ENCODE assay signal across 24 mouse cellular contexts in genomic region chr13:3798751-3799150, GRCm38 (mm10). TPM values are rescaled to one million over a fixed set of nuclear protein-coding genes. Genes with fewer than 3 reads are reported as not detected.
DNase-seq lines count a peak whose midpoint lies in the region; ATAC-seq and TF ChIP-seq lines count a peak whose summit lies in the region.
"Had no signal": no experiment of that assay in that cellular context is flagged by ENCODE, and none has a peak within 500 bp of the region (broad histone marks: within the 10 kb centered on the region; RNA-seq: fewer than 3 reads in every experiment).

No protein-coding gene starts in this region.

- ATAC-seq in heart, embryonic 13.5 days (ENCODE audit: extremely low read depth, insufficient number of reproducible peaks, low FRiP score, low TSS enrichment), result no peak
- peak; percentile 66 for ATAC-seq in lung, embryonic 14.5 days (ENCODE audit: insufficient read depth)
- peak; percentile 61; the same call in 1 of the 2 replicates for ATAC-seq in intestine, embryonic 16.5 days
- ATAC-seq: forebrain, embryonic 16.5 days had no signal

- no peak for DNase-seq in heart, adult 8-10 months (ENCODE audit: low spot score)
- DNase-seq in lung, embryonic 14.5 days, result peak; percentile 40
- DNase-seq in lung, postnatal 4 days, result no peak
- peak; percentile 40 for DNase-seq in lung, postnatal 25 days (ENCODE audit: low spot score)
- DNase-seq in left cerebral cortex, postnatal 4 days, result no peak
- no peak for DNase-seq in left cerebral cortex, adult 18-20 months (ENCODE audit: low spot score in 2 of 2)
- DNase-seq: adrenal gland, adult 2 months; adrenal gland, postnatal 25 days; cerebellum, adult 18-20 months; cerebellum, adult 9-11 months; cerebellum, postnatal 36 days; gastrocnemius, postnatal 14 days; heart, postnatal 4 days had no signal

- H3K36me3 ChIP-seq in heart, embryonic 13.5 days, result no peaks in the 10 kb centered on the region
- H3K36me3 ChIP-seq in lung, embryonic 14.5 days (ENCODE audit: insufficient read depth), result no peaks in the 10 kb centered on the region
- no peaks in the 10 kb centered on the region for H3K36me3 ChIP-seq in intestine, embryonic 16.5 days (ENCODE audit: control insufficient read depth, insufficient read depth, low read length)
- H3K36me3 ChIP-seq: embryonic facial prominence, embryonic 13.5 days; forebrain, embryonic 12.5 days; heart, embryonic 12.5 days; hindbrain, embryonic 12.5 days had no signal

- H3K4me3 ChIP-seq in heart, embryonic 13.5 days, result no peak overlapping the region
- H3K4me3 ChIP-seq in lung, embryonic 14.5 days (ENCODE audit: low read depth, low read length), result no peak overlapping the region
- H3K4me3 ChIP-seq in intestine, embryonic 16.5 days (ENCODE audit: low read length), result no peak overlapping the region
- H3K4me3 ChIP-seq: embryonic facial prominence, embryonic 13.5 days; forebrain, embryonic 12.5 days; heart, embryonic 12.5 days; hindbrain, embryonic 12.5 days had no signal

- H3K4me1 ChIP-seq in heart, embryonic 13.5 days, result peaks cover 22% of the 10 kb centered on the region
- peaks cover 5% of the 10 kb centered on the region; the same call in 1 of the 2 replicates for H3K4me1 ChIP-seq in lung, embryonic 14.5 days (ENCODE audit: insufficient read depth)
- H3K4me1 ChIP-seq in intestine, embryonic 16.5 days (ENCODE audit: control insufficient read depth, insufficient read depth, low read length), result no peaks in the 10 kb centered on the region
- H3K4me1 ChIP-seq: hindbrain, embryonic 12.5 days had no signal

- H3K4me2 ChIP-seq in heart, embryonic 13.5 days, result no peak overlapping the region
- no peak overlapping the region for H3K4me2 ChIP-seq in lung, embryonic 14.5 days
- H3K4me2 ChIP-seq in intestine, embryonic 16.5 days (ENCODE audit: low read depth, low read length), result no peak overlapping the region
- H3K4me2 ChIP-seq: embryonic facial prominence, embryonic 13.5 days; forebrain, embryonic 12.5 days; heart, embryonic 12.5 days; hindbrain, embryonic 12.5 days had no signal

- TF ChIP-seq CTCF in lung, embryonic 14.5 days (IDR thresholded peaks at IDR 0.05; ENCODE audit: low read depth), result no peak

- no peaks in the 10 kb centered on the region for H3K27me3 ChIP-seq in heart, embryonic 13.5 days (replicated peaks)
- H3K27me3 ChIP-seq in lung, embryonic 14.5 days (ENCODE audit: insufficient read depth, low read length), result no peaks in the 10 kb centered on the region
- H3K27me3 ChIP-seq in intestine, embryonic 16.5 days (replicated peaks; ENCODE audit: control insufficient read depth, insufficient read depth, low read length), result no peaks in the 10 kb centered on the region
- H3K27me3 ChIP-seq: embryonic facial prominence, embryonic 13.5 days; forebrain, embryonic 12.5 days; heart, embryonic 12.5 days; hindbrain, embryonic 12.5 days had no signal

- H3K9me3 ChIP-seq in heart, embryonic 13.5 days, result no peaks in the 10 kb centered on the region
- H3K9me3 ChIP-seq in lung, embryonic 14.5 days (ENCODE audit: low read depth, low read length), result no peaks in the 10 kb centered on the region
- H3K9me3 ChIP-seq in intestine, embryonic 16.5 days (ENCODE audit: control insufficient read depth, low read length), result no peaks in the 10 kb centered on the region
- H3K9me3 ChIP-seq: embryonic facial prominence, embryonic 13.5 days; forebrain, embryonic 12.5 days; heart, embryonic 12.5 days; hindbrain, embryonic 12.5 days had no signal

- no peak overlapping the region for H3K9ac ChIP-seq in heart, embryonic 13.5 days
- no peak overlapping the region for H3K9ac ChIP-seq in lung, embryonic 14.5 days
- H3K9ac ChIP-seq in intestine, embryonic 16.5 days (ENCODE audit: low read depth, low read length), result no peak overlapping the region
- H3K9ac ChIP-seq: embryonic facial prominence, embryonic 13.5 days; forebrain, embryonic 12.5 days; heart, embryonic 12.5 days; hindbrain, embryonic 12.5 days had no signal

- peak overlapping the region; percentile 24; the same call in 1 of the 2 replicates for H3K27ac ChIP-seq in heart, embryonic 13.5 days (replicated peaks)
- no peak overlapping the region for H3K27ac ChIP-seq in lung, embryonic 14.5 days (ENCODE audit: low read depth)
- H3K27ac ChIP-seq in intestine, embryonic 16.5 days (ENCODE audit: low read length), result no peak overlapping the region
- H3K27ac ChIP-seq: embryonic facial prominence, embryonic 13.5 days; forebrain, embryonic 12.5 days; hindbrain, embryonic 12.5 days had no signal

- intact Hi-C loops in left cerebral cortex, postnatal 4 days (cut with DNase I), result no loop called here

RNA-seq across cellular contexts. Expression of gene Calml3, which starts 5.4 kb away (rescaled TPM):
- polyA plus RNA-seq in heart, embryonic 13.5 days (2015; fragmentation: Nextera tagmentation; extraction: Ambion mirVana), result not detected in 2 replicates
- not detected for total RNA-seq in heart, adult 8-10 months (2022)
- polyA plus RNA-seq in lung, embryonic 14.5 days (2014; fragmentation: Nextera tagmentation; extraction: Ambion mirVana), result 0.18 TPM in 1 of 2 replicates, not detected in the other
- polyA plus RNA-seq in intestine, embryonic 16.5 days (2015; fragmentation: Nextera tagmentation; extraction: Ambion mirVana), result not detected in 2 replicates
- not detected for total RNA-seq in left cerebral cortex, postnatal 4 days (2021)
- total RNA-seq in left cerebral cortex, adult 18-20 months (2021), result not detected
- total RNA-seq: adrenal gland, postnatal 25 days; ES-E14; gastrocnemius, postnatal 14 days; granulocyte monocyte progenitor cell, adult 5-6 weeks; heart, postnatal 4 days had no signal
- polyA plus RNA-seq: adrenal gland, adult 2 months; forebrain, embryonic 12.5 days; forebrain, embryonic 16.5 days; frontal cortex, adult 2 months; heart, embryonic 12.5 days; heart, postnatal 0 days; hindbrain, embryonic 12.5 days had no signal

RNA-seq across cellular contexts. Expression of gene Calm4, which starts 38.8 kb away (rescaled TPM):
- not detected in 2 replicates for polyA plus RNA-seq in heart, embryonic 13.5 days (2015; fragmentation: Nextera tagmentation; extraction: Ambion mirVana)
- not detected for total RNA-seq in heart, adult 8-10 months (2022)
- not detected in 2 replicates for polyA plus RNA-seq in lung, embryonic 14.5 days (2014; fragmentation: Nextera tagmentation; extraction: Ambion mirVana)
- polyA plus RNA-seq in intestine, embryonic 16.5 days (2015; fragmentation: Nextera tagmentation; extraction: Ambion mirVana), result 0.39 TPM in 1 of 2 replicates, not detected in the other
- total RNA-seq in left cerebral cortex, postnatal 4 days (2021), result not detected
- total RNA-seq in left cerebral cortex, adult 18-20 months (2021), result not detected
- total RNA-seq: adrenal gland, adult 2 months; adrenal gland, postnatal 25 days; ES-E14; gastrocnemius, postnatal 14 days; granulocyte monocyte progenitor cell, adult 5-6 weeks; heart, postnatal 4 days had no signal
- polyA plus RNA-seq: adrenal gland, adult 2 months; forebrain, embryonic 12.5 days; forebrain, embryonic 16.5 days; frontal cortex, adult 2 months; heart, embryonic 12.5 days; heart, postnatal 0 days; hindbrain, embryonic 12.5 days had no signal

RNA-seq across cellular contexts. Expression of gene Calm5, which starts 55.2 kb away (rescaled TPM):
- polyA plus RNA-seq in heart, embryonic 13.5 days (2015; fragmentation: Nextera tagmentation; extraction: Ambion mirVana), result not detected in 2 replicates
- not detected for total RNA-seq in heart, adult 8-10 months (2022)
- not detected in 2 replicates for polyA plus RNA-seq in lung, embryonic 14.5 days (2014; fragmentation: Nextera tagmentation; extraction: Ambion mirVana)
- polyA plus RNA-seq in intestine, embryonic 16.5 days (2015; fragmentation: Nextera tagmentation; extraction: Ambion mirVana), result not detected in 2 replicates
- total RNA-seq in left cerebral cortex, postnatal 4 days (2021), result not detected
- not detected for total RNA-seq in left cerebral cortex, adult 18-20 months (2021)
- total RNA-seq: adrenal gland, adult 2 months; adrenal gland, postnatal 25 days; ES-E14; gastrocnemius, postnatal 14 days; granulocyte monocyte progenitor cell, adult 5-6 weeks; heart, postnatal 4 days had no signal
- polyA plus RNA-seq: adrenal gland, adult 2 months; embryonic facial prominence, embryonic 13.5 days; forebrain, embryonic 12.5 days; forebrain, embryonic 16.5 days; frontal cortex, adult 2 months; heart, embryonic 12.5 days; heart, postnatal 0 days; hindbrain, embryonic 12.5 days had no signal

Comparison
In these comparisons a context has a peak if more than half of its experiments do, and no peak if none do; other contexts are left out.
1. DNase-seq: peak in lung, embryonic 14.5 days (single experiment) and lung, postnatal 25 days (single experiment); none in heart, adult 8-10 months (single experiment), lung, postnatal 4 days (0 of 2), left cerebral cortex, postnatal 4 days (single experiment) and left cerebral cortex, adult 18-20 months (0 of 2).